Mouse (Mus musculus) lung, adult 18-20 months (tissue): ENCODE results near the gene Atp8a2.

Experiments
- DNase-seq, 2 experiments: peaks; one replicate each; pipeline ENCODE4 v3.0.0; 2022; ENCODE audit warnings: mixed read lengths in 2 of 2

The Atp8a2 gene

GRCm38 (mm10) chr14:60196884-60197283 is at the start of gene Atp8a2:
Atp8a2 (minus strand) TSS chr14:60197179.
- DNase-seq = no peak

GRCm38 (mm10) chr14:60238551-60238950 is 41.6 kb upstream of the Atp8a2 start:
- DNase-seq = no peak

- DNase-seq = no peak
These were observed 22.9 kb upstream of the Atp8a2 start for GRCm38 (mm10) chr14:60219886-60220285.

- DNase-seq = no peak
These were observed 20.6 kb upstream of the Atp8a2 start for GRCm38 (mm10) chr14:60217616-60218015.

GRCm38 (mm10) chr14:60216125-60216524 is 19.1 kb upstream of the Atp8a2 start:
- no peak for DNase-seq

GRCm38 (mm10) chr14:60215000-60215399 is 18.0 kb upstream of the Atp8a2 start:
- no peak for DNase-seq

- no peak for DNase-seq
These were observed 17.1 kb upstream of the Atp8a2 start for GRCm38 (mm10) chr14:60214040-60214439.

- DNase-seq = peak in 1 of 2 experiments; percentile 7
These were observed 12.2 kb upstream of the Atp8a2 start for GRCm38 (mm10) chr14:60209166-60209565.

- DNase-seq = no peak
These were observed 8.0 kb upstream of the Atp8a2 start for GRCm38 (mm10) chr14:60204993-60205392.

GRCm38 (mm10) chr14:60195999-60196398 is 980 bp downstream of the Atp8a2 start:
- no peak for DNase-seq

GRCm38 (mm10) chr14:60194606-60195005 is 2.4 kb downstream of the Atp8a2 start:
- no peak for DNase-seq

GRCm38 (mm10) chr14:60189771-60190170 is 7.2 kb downstream of the Atp8a2 start:
- no peak for DNase-seq

GRCm38 (mm10) chr14:60188201-60188825 is 8.7 kb downstream of the Atp8a2 start:
- no peak for DNase-seq

- DNase-seq = no peak
These were observed 15.7 kb downstream of the Atp8a2 start for GRCm38 (mm10) chr14:60181306-60181705.

- DNase-seq = no peak
These were observed 18.4 kb downstream of the Atp8a2 start for GRCm38 (mm10) chr14:60178571-60178955.

GRCm38 (mm10) chr14:60177614-60178570 is 19.1 kb downstream of the Atp8a2 start:
- DNase-seq = no peak

GRCm38 (mm10) chr14:60176891-60177613 is 19.9 kb downstream of the Atp8a2 start:
- DNase-seq = peak; percentile 8 to 28

GRCm38 (mm10) chr14:60176469-60176890 is 20.5 kb downstream of the Atp8a2 start:
- peak in 1 of 2 experiments; percentile 1 for DNase-seq

- no peak for DNase-seq
These were observed 24.5 kb downstream of the Atp8a2 start for GRCm38 (mm10) chr14:60172286-60173055.

- no peak for DNase-seq
These were observed 26.0 kb downstream of the Atp8a2 start for GRCm38 (mm10) chr14:60170845-60171610.

GRCm38 (mm10) chr14:60163367-60163766 is 33.6 kb downstream of the Atp8a2 start:
- no peak for DNase-seq

- DNase-seq = no peak
These were observed 44.6 kb downstream of the Atp8a2 start for GRCm38 (mm10) chr14:60152373-60152772.
